Mouse (Mus musculus) CH12.LX (cell line): ENCODE measurements around the gene Tmem251.

Experiments used
- CHD1 ChIP-seq: IDR thresholded peaks from 2 replicates; pipeline ENCODE4 v1.6.1; 2012; ENCODE audit warnings: low read depth, low read length, improper control_type of control experiment, inconsistent platforms
- CHD2 ChIP-seq: IDR thresholded peaks from 2 replicates; pipeline ENCODE4 v1.6.1; 2011; ENCODE audit warnings: low read length, improper control_type of control experiment
- CTCF ChIP-seq, 2 experiments: IDR thresholded peaks in 1 of 2; conservative IDR thresholded peaks in 1 of 2; 2 replicates each; pipeline ENCODE4 v1.5.1; 2011 to 2012; ENCODE audit warnings: low read depth in 2 of 2, low read length in 2 of 2, improper control_type of control experiment in 1 of 2, inconsistent platforms in 1 of 2, mild to moderate bottlenecking in 1 of 2, moderate library complexity in 1 of 2
- HCFC1 ChIP-seq: IDR thresholded peaks from 2 replicates; pipeline ENCODE4 v1.6.1; 2012; ENCODE audit warnings: low read depth, mild to moderate bottlenecking, inconsistent platforms, low read length, improper control_type of control experiment
- NELFE ChIP-seq: IDR thresholded peaks from 2 replicates; pipeline ENCODE4 v1.6.1; 2011; ENCODE audit warnings: low read depth, low read length, improper control_type of control experiment
- POLR2A ChIP-seq: IDR thresholded peaks from 2 replicates; pipeline ENCODE4 v1.6.1; 2011; ENCODE audit warnings: low read depth, mild to moderate bottlenecking, improper control_type of control experiment, low read length
- POLR2AphosphoS2 ChIP-seq: IDR thresholded peaks from 2 replicates; pipeline ENCODE4 v1.6.1; 2011; ENCODE audit warnings: low read depth, low read length, improper control_type of control experiment
- TCF12 ChIP-seq: IDR thresholded peaks from 2 replicates; pipeline ENCODE4 v1.6.1; 2014; ENCODE audit warnings: low read depth, mild to moderate bottlenecking, inconsistent platforms, low read length, improper control_type of control experiment

DNA sequence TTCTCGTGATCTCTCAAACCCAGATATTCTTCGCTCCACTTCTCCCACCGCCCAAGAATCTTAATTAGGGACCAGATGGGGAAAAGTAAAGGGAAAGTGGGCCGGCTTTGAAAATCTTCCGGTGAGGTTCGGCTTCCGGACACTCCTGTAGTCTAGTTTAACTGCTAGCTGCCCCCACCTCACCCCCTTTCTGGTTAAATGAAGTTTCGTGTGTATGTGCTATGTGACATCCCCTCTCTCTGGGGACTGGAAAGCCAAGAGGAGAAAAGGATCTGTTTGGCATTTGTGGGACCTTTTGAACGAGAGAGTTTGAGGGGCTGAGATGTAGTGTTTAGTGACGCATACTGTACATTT, 14.8 kb downstream of the Tmem251 start, which contains the start of gene Gm20604:
- TF ChIP-seq NELFE (no peak), CTCF (conservative IDR thresholded peaks at IDR 0.05 in 1 of 2, IDR thresholded peaks at IDR 0.05 in 1 of 2; ENCODE audit: low read depth in 2 of 2, low read length in 2 of 2) (no peak), TCF12 (no peak), POLR2A (no peak), CHD2 (no peak), CHD1 (no peak), HCFC1 (no peak; the same call in 1 of the 2 replicates), POLR2AphosphoS2 (no peak)
